Mouse (Mus musculus) inflammation-experienced regulatory T-cells, adult 16 weeks (primary cell): Measurements from ENCODE around the gene Rpl24. TPM values are rescaled to one million over a fixed set of nuclear protein-coding genes. Genes with fewer than 3 reads are reported as not detected.

Source experiments
- polyA plus RNA-seq: library from polyadenylated mRNA; unstranded; fragments of 100-300 nt; shearing (Covaris generic); gene quantifications from one replicate; pipeline ENCODE4 v1.2.1, GENCODE M21; 2017

Rpl24 gene
- polyA plus RNA-seq: 623 TPM

DNA sequence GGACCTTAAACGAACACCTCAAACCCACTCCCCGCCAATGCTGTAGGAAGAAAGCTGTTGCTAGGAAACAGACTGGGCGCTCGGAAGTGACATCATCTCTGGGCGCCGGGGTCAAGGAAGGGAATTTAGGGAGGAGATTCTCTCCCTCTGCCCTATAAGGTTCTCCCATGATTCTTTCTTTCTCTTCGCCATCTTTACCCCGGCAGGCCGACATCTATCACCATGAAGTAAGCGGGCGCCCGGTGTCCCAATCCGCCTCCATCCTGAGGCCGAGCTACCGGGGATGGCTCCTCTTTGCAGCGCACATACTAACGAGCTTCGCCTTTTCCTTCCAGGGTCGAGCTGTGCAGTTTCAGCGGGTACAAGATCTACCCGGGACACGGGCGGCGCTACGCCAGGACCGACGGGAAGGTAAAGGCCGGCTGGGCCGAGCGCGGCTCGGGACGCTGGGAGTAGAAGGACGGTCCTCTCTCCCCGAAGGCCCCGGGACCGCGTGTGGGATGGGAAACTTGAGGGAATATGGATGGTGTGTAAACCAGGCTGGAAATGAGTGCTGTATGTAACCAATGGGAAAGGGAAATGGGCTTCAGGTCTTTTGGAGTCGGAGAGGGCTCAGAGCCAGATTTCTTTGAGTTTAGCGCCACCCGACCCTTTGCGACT, at the start of gene Rpl24:
Gene Rpl24, plus strand, starts transcription at position 64 of the 660 bp plus-strand sequence.

DNA sequence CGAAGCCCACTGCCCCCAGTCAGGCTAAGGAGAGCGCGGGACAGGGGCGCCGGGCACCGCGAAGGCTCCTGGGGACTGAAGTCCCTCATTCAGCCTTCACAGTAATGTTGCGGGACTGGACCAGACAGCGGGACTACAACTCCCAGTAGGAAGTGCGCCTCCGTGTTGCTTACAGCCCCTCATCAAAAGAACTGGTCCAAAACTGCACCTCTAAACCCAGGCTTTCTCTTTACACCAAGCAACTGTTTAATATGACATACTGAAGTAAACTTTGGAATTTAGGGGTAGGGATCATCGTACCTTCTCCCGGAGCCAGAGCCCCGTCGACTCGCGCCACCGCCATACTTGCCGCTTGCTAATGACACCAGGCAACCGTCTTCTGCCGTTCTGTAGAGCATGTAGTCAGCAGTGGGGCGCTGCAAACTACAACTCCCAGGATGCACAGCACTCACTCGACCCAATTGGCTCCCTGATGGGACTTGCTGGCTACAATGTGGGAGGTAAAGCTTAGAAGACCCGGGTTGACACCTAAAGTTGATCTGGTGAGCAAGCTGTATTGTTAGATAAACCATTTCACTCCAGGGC, 31.5 kb upstream of the Rpl24 start, which contains the start of gene Cep97:
Gene Cep97, minus strand, starts transcription at position 403 of the 585 bp plus-strand sequence.

DNA sequence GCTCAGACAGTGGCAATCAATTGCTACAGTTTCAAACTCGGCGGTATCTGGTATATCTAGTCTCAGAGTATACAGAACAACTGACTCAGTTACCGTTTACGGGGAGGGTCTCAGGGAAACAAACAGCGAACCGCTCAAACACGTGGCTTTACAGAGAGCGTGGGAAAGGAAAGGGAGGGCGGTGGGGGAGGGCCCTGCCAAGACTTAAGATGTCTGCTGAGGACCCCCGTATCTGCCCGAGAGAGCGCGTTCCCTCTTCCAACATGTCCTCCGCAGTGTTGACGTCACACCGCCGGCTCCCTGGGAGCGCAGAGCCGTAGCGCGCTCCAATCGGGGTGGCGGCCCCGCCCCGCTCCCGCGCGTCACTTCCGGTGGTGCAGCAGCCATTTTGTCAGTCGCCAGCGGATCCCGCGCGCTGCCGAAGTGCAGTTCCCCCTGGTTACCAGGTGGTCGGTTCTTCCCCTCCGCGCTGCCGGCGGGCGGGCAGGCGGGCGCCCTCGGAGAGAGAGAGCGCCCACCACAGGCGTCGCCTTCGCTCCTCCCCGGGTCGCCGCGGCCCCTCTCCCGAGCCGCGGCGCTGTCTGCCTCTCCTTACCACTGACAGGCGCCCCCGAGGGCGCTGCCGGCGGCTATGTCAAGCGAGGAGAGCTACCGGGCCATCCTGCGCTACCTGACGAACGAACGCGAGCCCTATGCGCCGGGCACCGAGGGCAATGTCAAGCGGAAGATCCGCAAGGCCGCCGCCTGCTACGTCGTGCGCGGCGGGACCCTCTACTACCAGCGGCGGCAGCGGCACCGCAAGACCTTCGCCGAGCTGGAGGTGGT, 7.6 kb downstream of the Rpl24 start, which contains the start of gene Zbtb11:
Gene Zbtb11, plus strand, starts transcription at position 453 of the 825 bp plus-strand sequence.

Other genes starting within 250 kb of the Rpl24 start
- 40.1 TPM for gene Nfkbiz, start 127.4 kb upstream of the Rpl24 start, polyA plus RNA-seq
- 38.1 TPM for gene Nxpe3, start 71.0 kb upstream of the Rpl24 start, polyA plus RNA-seq
- gene Cep97, start 31.4 kb upstream of the Rpl24 start, polyA plus RNA-seq: 39.5 TPM
- 24.7 TPM for gene Zbtb11, start 7.6 kb downstream of the Rpl24 start, polyA plus RNA-seq
- 127 TPM for gene Pcnp, start 63.5 kb downstream of the Rpl24 start, polyA plus RNA-seq
- gene Trmt10c, start 71.5 kb downstream of the Rpl24 start, polyA plus RNA-seq: 44.9 TPM
- gene Senp7, start 82.1 kb downstream of the Rpl24 start, polyA plus RNA-seq: 74.7 TPM
- 0.41 TPM for gene Impg2, start 238.0 kb downstream of the Rpl24 start, polyA plus RNA-seq